Mouse (Mus musculus) thymus, adult 2 months (tissue): ENCODE data around the gene Kcnk2. TPM values are rescaled to one million over a fixed set of nuclear protein-coding genes. Genes with fewer than 3 reads are reported as not detected.

Experiments used
- DNase-seq: peaks from one replicate; pipeline ENCODE4 v3.0.0; 2021
- H3K27ac ChIP-seq: fragments of 200-500 bp; 2 replicates; pipeline ENCODE4 v1.5.1; 2012; ENCODE audit warnings: low read length, control low read depth; ENCODE audit not compliant: control insufficient read depth, insufficient read depth
- H3K27me3 ChIP-seq: fragments of 200-500 bp; 2 replicates; pipeline ENCODE4 v1.6.1; 2012; ENCODE audit warnings: mild to moderate bottlenecking, low read length, moderate library complexity, mixed read lengths; ENCODE audit not compliant: control insufficient read depth, insufficient read depth
- H3K36me3 ChIP-seq: fragments of 200-500 bp; 2 replicates; pipeline ENCODE4 v1.6.1; 2012; ENCODE audit warnings: mild to moderate bottlenecking, low read length, moderate library complexity; ENCODE audit not compliant: control insufficient read depth, insufficient read depth
- H3K4me1 ChIP-seq: fragments of 200-500 bp; replicated peaks from 2 replicates; pipeline ENCODE4 v1.6.1; 2012; ENCODE audit warnings: low read length; ENCODE audit not compliant: control insufficient read depth, insufficient read depth
- H3K4me3 ChIP-seq: fragments of 200-500 bp; 2 replicates; pipeline ENCODE4 v1.5.1; 2012; ENCODE audit warnings: mild to moderate bottlenecking, low read length, control low read depth, moderate library complexity; ENCODE audit not compliant: control insufficient read depth, insufficient read depth
- CTCF ChIP-seq: fragments of 200-500 bp; IDR thresholded peaks from 2 replicates; pipeline ENCODE4 v1.5.1; 2012; ENCODE audit warnings: mild to moderate bottlenecking, control low read depth, low read length, moderate library complexity, borderline replicate concordance; ENCODE audit not compliant: control insufficient read depth, poor library complexity, insufficient read depth; ENCODE audit errors: extremely low read depth
- POLR2A ChIP-seq: fragments of 200-500 bp; IDR thresholded peaks from 2 replicates; pipeline ENCODE4 v1.6.1; 2012; ENCODE audit warnings: mild to moderate bottlenecking, low read length, control low read depth, moderate library complexity; ENCODE audit not compliant: control insufficient read depth, poor library complexity, insufficient read depth; ENCODE audit errors: extremely low read depth
- WGBS: fragments of 180-500 bp; shearing (Covaris S2); methylation state at CpG from one replicate; pipeline ENCODE4 v1.1.7; 2018; 5-methylcytosine and 5-hydroxymethylcytosine counted together
- polyA plus RNA-seq: library from polyadenylated mRNA; depleted of rRNA; stranded (reverse); fragments of >200 nt; gene quantifications from 2 replicates; pipeline ENCODE4 v1.2.3, GENCODE M21; 2012

The Kcnk2 gene
- polyA plus RNA-seq, 1 experiment = 4.4 TPM

DNA sequence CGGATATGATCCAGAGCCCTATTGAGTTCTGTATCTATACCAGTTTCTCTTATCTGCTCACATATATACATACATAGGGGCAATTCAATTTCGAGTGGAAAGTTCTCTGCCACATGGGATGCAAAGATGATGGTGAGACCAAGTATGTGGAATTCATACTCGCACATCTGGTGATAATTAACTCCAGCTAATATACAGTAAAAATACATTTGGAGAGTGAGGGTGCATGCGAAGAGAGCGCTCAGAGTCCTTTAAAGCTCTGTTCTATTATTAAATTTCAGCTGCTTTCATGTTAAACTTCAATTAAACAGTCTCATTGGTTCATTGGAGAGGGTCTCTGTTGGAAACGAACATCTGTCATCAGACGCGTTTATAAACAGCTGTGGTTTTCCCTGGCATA, 228.6 kb downstream of the Kcnk2 start:
- Histone ChIP-seq H3K36me3 (no peaks in the 10 kb centered on the region), H3K4me1 (no peaks in the 10 kb centered on the region), H3K27ac (no peak overlapping the region), H3K4me3 (no peak overlapping the region), H3K27me3 (no peaks in the 10 kb centered on the region)
- 87% methylated on average over 8 of the region's 8 CpGs for WGBS
- no peak for TF ChIP-seq POLR2A
- TF ChIP-seq CTCF = no peak
- DNase-seq = no peak

DNA sequence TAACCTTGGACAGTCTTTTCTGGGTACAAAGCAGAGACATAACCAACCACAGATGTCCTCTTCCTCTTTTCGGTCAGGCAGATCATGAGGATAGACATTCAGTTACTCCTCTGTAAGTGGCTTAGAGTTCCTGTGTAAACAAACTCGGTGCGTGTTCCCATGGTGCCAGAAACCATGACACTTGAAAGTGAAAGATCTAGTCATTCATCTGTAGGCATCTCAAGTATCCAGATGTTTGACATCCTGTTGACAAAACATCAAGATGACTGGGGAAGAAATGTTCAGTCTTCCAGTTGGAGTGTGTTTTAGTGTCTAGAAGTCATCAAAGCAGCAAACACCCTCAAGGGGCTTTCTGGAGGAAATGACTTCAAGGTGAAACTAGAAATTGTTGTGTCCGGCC, 230.9 kb downstream of the Kcnk2 start:
- Histone ChIP-seq H3K4me1 (no peaks in the 10 kb centered on the region), H3K27ac (no peak overlapping the region), H3K4me3 (no peak overlapping the region), H3K36me3 (no peaks in the 10 kb centered on the region), H3K27me3 (no peaks in the 10 kb centered on the region)
- DNase-seq = no peak
- WGBS = 39% methylated on average over 4 of the region's 4 CpGs
- TF ChIP-seq POLR2A (no peak), CTCF (no peak)

DNA sequence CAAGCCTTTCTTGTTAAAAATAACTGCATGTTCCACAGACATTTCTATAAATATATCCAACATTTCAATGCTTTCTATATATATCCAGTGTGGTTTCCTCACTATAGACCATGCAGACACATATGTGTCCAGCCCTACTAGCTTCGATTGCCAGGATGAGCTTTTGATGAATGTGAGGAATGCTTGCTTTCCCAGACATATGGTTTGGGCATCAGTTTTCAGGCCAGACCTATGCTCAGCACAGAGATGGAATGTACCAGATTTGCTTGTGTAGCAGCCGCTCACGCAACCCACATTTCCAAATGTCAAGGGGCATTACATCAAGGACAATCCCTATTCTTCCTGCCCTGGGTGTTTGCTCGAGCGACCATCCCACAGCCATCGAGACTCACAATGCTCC, 236.3 kb downstream of the Kcnk2 start:
- WGBS = 92% methylated on average over 6 of the region's 6 CpGs
- TF ChIP-seq POLR2A (no peak), CTCF (no peak)
- H3K27me3 ChIP-seq = no peaks in the 10 kb centered on the region
- H3K27ac ChIP-seq = no peak overlapping the region
- H3K4me3 ChIP-seq = no peak overlapping the region
- no peak for DNase-seq
- H3K4me1 ChIP-seq = no peaks in the 10 kb centered on the region
- H3K36me3 ChIP-seq = no peaks in the 10 kb centered on the region

DNA sequence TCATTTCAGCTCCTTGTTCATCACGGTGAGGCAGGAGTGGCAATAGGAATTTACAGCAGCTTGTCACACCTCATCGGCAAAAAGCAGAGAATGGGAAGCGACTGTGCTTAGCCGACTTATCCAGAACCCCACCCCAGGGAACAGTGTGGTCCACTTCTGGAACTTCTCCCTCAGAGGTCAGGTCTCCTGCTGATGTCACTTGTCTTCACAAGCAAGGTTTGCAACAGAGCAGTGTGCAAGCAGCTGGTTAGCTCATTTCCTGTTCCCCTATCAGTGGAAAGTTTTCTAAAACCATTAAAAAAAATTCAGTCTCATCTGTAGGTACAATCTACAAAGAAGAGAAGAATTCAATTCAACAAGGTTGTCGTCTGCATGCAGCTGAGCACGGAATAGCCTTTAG, 236.9 kb downstream of the Kcnk2 start:
- no peak for TF ChIP-seq CTCF
- TF ChIP-seq POLR2A = no peak
- H3K36me3 ChIP-seq = no peaks in the 10 kb centered on the region
- H3K27ac ChIP-seq = no peak overlapping the region
- no peak overlapping the region for H3K4me3 ChIP-seq
- H3K4me1 ChIP-seq = no peaks in the 10 kb centered on the region
- no peaks in the 10 kb centered on the region for H3K27me3 ChIP-seq
- WGBS = 56% methylated on average over 6 of the region's 6 CpGs
- DNase-seq = no peak

DNA sequence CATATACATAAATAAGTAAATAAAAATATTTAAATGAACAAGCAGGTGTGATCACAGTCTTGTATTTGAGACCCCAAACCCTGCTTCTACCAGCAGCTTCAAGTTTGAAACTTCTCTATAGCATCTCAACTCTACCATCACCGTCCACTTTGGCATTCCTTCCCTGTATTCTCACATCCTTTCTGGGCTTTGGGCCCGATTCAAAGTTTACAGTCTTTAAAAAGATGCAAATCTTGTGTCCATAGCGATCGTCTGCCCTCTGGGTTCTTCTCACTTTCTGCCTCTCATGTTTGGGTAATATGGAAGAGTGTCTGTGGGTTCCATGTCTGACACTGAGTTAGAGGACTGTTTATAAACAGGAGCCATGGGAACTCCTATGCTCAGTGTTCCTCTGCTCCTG, 237.4 kb downstream of the Kcnk2 start:
- Histone ChIP-seq H3K27ac (no peak overlapping the region), H3K27me3 (no peaks in the 10 kb centered on the region), H3K4me3 (no peak overlapping the region), H3K4me1 (no peaks in the 10 kb centered on the region), H3K36me3 (no peaks in the 10 kb centered on the region)
- no peak for TF ChIP-seq CTCF
- WGBS = 91% methylated on average over 4 of the region's 4 CpGs
- DNase-seq = no peak

DNA sequence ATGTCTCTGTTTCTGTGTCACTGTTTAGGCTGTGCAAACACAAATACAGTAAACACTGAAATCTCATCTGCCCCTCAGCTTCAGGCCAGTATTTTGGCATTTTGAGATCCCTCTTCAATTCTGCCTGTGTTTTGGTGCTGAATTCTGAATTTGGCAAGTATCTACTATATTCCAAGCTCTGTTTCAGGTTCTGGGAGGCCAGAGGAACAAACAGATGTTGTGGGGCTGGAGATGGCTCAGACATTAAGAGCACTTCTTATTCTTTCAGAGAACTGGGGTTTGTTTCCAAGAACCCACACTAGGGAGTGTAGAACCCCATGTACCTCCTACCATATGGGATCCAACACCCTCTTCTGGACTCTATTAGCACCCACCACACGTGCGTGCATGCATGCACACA, 237.8 kb downstream of the Kcnk2 start:
- no peaks in the 10 kb centered on the region for H3K36me3 ChIP-seq
- H3K27me3 ChIP-seq = no peaks in the 10 kb centered on the region
- no peak overlapping the region for H3K27ac ChIP-seq
- 88% methylated on average over 2 of the region's 2 CpGs for WGBS
- TF ChIP-seq CTCF = no peak
- no peak for TF ChIP-seq POLR2A
- H3K4me1 ChIP-seq = no peaks in the 10 kb centered on the region
- DNase-seq = no peak
- H3K4me3 ChIP-seq = no peak overlapping the region
